Mouse (Mus musculus): ENCODE data around the gene Pla2g2d. TPM values are rescaled to one million over a fixed set of nuclear protein-coding genes. Genes with fewer than 3 reads are reported as not detected.

Gene Pla2g2d
- polyA plus RNA-seq, 2 experiments from 2014 or later = 1.5 TPM; not detected in 1

DNA sequence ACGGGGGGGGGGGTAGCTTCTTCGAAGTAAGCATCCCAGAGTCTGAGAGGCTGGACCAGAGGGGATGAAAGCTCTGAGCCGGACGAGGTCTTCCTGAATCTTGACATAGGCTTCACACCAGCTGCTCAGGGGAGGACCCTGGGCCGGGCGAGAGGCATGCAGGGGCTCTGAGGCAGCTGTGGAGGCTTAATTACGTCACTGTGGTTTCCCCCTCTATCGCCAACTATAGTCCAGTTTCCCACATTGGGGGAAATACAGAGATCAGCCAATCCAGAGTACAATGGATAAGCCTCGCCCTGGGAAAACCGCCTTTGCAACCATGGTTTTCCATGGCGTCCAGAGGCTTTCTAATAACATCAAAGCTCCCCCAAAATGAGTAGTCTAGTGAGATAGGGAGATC, 51.6 kb downstream of the Pla2g2d start:
- no peak for ATAC-seq

Other genes with a start within 250 kb of the Pla2g2d start
- not detected for gene Vwa5b1, start 139.9 kb upstream of the Pla2g2d start, polyA plus RNA-seq (2017; shearing (Covaris generic))
- gene Pla2g2c, start 50.9 kb upstream of the Pla2g2d start, polyA plus RNA-seq (2017; shearing (Covaris generic)) = not detected
- not detected for gene Ubxn10, start 38.6 kb upstream of the Pla2g2d start, polyA plus RNA-seq (2017; shearing (Covaris generic))
- not detected for gene Pla2g2f, start 18.1 kb upstream of the Pla2g2d start, polyA plus RNA-seq (2017; shearing (Covaris generic))
- not detected for gene Pla2g5, start 87.7 kb downstream of the Pla2g2d start, polyA plus RNA-seq (2017; shearing (Covaris generic))
- not detected for gene Gm13030, start 98.2 kb downstream of the Pla2g2d start, polyA plus RNA-seq (2017; shearing (Covaris generic))
- not detected for gene Pla2g2e, start 102.2 kb downstream of the Pla2g2d start, polyA plus RNA-seq (2017; shearing (Covaris generic))
- under 1 TPM in 1 of 2 experiments, not detected in 1; 0.66 TPM for gene Otud3, start 138.2 kb downstream of the Pla2g2d start, polyA plus RNA-seq (2017; shearing (Covaris generic))
- gene Rnf186, start 191.4 kb downstream of the Pla2g2d start, polyA plus RNA-seq (2017; shearing (Covaris generic)) = not detected
- gene Tmco4, start 197.2 kb downstream of the Pla2g2d start, polyA plus RNA-seq (2017; shearing (Covaris generic)) = 10 to 100 TPM; 19.1 to 32.4 TPM

Measured in activated CD4-positive, CD25-positive, alpha-beta regulatory T cell, adult 4 months (primary cell).